Mouse (Mus musculus) T-helper 2 cell (primary cell): ENCODE data around the gene Pard6b.

Experiments
- in situ Hi-C: fragments of 300-600 bp; cut with MboI, MseI; formaldehyde crosslinking; loops from one replicate; pipeline ENCODE4 v1.15.1; 2025; ENCODE audit warnings: high pct_unique_total_duplicates

Pard6b gene

GRCm38 (mm10) chr2:168059200-168059790 lies 21.5 kb upstream of the Pard6b start:
- in situ Hi-C loops: no loop called here

- in situ Hi-C loops: no loop called here
Measured at GRCm38 (mm10) chr2:168063712-168064111, 17.1 kb upstream of the Pard6b start.

GRCm38 (mm10) chr2:168065511-168065910 lies 15.3 kb upstream of the Pard6b start:
- in situ Hi-C loops: no loop called here

- in situ Hi-C loops: no loop called here
Measured at GRCm38 (mm10) chr2:168066783-168067182, 14.0 kb upstream of the Pard6b start.

DNA sequence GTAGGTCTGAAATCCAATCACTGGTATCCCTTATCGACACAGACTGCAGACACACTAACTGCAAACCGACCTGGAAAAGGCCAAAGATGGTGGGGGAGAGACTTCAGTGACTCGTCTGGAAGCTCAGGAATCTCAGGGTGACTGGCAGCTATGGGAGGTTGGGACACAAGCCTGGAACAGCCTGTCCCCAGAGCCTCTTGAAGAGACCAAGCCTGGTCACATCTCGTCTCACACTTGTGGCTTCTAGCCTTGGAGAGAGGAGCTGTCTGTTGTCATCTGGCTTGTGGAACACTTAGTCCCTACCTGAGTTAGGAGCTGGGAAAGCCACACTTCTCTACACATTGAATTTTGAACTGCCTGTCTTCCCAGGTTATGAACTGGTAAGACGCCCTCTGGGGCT lies 10.4 kb upstream of the Pard6b start:
- in situ Hi-C loops: no loop called here

GRCm38 (mm10) chr2:168072436-168073131 lies 8.2 kb upstream of the Pard6b start:
- in situ Hi-C loops: no loop called here

- in situ Hi-C loops: no loop called here
Measured at GRCm38 (mm10) chr2:168073722-168074121, 7.1 kb upstream of the Pard6b start.

DNA sequence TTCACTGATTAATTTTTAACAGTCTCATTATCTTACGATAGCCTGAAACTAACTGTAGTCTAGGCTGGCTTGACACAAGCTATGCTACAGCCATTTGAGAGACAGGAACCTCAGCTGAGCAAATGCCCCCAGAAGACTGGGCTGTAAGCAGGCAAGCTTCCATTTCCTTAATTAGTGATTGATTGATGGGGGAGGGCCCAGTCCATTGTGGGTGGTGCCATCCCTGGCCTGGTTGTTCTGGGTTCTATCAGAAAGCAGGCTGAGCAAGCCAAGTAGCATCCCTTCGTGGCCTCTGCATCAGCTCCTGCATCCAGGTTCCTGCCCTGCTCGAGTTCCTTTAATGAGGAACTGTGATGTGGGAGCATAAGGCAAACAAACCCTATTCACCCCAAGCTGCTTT lies 6.3 kb upstream of the Pard6b start:
- in situ Hi-C loops: no loop called here

DNA sequence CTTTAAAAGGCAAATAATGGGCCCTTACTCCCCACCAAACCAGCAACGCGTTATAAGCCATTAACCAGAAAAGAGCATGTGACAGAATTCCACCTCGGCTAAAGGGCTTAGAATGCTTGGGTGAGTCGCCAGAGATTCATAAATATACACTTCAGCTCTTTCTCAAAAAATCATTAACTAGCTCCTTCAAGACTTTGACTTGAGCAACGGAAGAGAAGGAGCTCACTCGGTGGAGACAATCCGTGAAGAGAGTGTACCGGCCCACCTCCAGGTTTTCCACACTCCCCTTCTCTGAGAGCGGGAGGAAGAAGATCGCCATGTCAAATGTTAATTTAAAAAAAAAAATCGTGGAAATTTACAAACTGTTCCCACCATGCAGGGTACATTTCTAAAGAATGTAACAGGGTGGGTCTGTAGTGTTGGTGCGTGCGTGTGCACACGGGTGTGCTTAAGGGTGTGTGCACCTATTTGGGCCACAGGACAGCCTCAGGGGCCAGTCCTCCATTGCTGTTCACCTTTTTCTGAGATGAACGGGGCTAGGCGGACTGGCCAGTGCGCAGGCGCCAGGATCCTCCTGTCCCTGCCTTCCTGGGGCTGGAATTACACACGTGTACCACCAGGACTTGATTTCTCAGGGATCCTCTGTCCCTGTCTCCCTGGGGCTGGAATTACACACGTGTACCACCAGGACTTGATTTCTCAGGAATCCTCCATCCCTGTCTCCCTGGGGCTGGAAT lies 3.8 kb upstream of the Pard6b start:
- in situ Hi-C loops: no loop called here

DNA sequence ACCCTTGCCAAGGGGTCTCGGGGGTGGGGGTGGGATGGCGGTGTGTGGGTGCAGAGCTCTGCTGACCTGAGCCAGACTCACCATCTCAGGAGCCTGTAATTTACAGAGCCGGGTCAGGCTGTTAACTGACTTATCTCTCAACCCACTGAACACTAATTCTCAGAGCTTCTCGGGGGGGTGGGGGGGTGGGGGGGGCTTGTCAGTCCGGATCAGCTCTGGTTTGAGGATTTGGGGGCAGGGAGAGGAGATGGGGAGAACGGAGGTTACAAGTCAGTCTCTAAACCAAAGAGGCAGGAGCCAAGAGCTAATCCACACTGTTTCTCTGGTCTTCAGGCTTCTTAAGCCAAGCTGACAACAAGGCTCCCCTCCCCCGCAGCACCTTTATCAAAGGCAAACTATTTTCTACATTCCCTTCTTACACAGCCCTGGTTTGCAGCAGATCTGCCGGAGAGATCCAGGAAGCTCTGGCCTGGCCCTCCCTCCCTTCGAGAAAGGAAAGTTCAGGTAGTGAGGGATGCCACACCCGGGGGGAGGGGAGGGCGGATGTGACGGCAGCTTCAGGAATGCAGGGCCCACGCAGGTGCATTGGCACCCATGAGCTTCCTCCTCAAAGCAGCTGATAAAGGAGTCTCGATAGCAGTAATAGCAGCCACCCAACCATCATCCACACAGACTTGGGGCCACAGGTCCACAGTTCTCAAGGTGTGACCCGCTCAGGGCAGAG lies 2.5 kb upstream of the Pard6b start:
- in situ Hi-C loops: no loop called here

- in situ Hi-C loops: no loop called here
Measured at GRCm38 (mm10) chr2:168081299-168081932, 612 bp downstream of the Pard6b start.

- in situ Hi-C loops: no loop called here
Measured at GRCm38 (mm10) chr2:168081933-168082306, 1.1 kb downstream of the Pard6b start.

- in situ Hi-C loops: no loop called here
Measured at GRCm38 (mm10) chr2:168083593-168083992, 2.8 kb downstream of the Pard6b start.

DNA sequence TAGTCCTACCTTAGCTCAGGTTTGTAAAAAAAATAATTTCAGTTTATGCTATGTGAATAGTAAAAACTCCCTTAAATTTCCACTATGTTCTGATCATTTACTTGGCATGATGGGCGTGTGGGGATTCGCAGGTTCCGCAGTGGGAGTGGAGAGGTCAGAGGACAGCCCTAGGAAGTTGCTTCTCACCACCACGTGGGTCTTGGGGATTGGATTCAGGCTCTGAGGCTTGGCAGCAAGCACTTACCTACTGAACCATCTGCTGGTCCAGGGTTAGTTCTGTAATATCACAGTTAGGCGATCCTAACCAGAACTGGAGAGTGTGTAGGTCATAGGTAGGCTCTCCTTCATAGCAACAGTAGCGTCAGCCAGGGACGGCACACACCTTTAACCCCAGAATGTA lies 3.4 kb downstream of the Pard6b start:
- in situ Hi-C loops: no loop called here

- in situ Hi-C loops: no loop called here
Measured at GRCm38 (mm10) chr2:168085621-168086265, 4.9 kb downstream of the Pard6b start.

DNA sequence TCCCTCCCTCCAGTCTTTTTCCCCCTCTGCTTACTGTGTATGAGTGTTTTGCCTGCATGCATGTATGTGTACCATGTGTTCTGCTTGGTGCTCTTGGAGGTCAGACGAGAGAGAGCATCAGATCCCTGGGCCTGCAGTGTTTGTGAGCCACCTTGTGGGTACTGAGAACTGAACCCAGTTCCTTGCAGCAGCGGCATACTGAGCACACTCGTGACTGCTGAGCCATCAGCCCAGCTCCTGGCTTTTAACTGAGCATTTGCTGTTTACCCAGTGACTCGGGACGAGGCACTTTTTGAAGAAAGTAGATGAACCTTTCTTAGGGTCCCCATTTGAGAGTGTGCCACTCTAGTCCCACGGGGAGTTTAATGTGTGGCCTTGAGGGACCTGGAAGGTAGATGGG lies 5.5 kb downstream of the Pard6b start:
- in situ Hi-C loops: no loop called here

GRCm38 (mm10) chr2:168086839-168087238 lies 6.0 kb downstream of the Pard6b start:
- in situ Hi-C loops: no loop called here

GRCm38 (mm10) chr2:168091560-168091959 lies 10.8 kb downstream of the Pard6b start:
- in situ Hi-C loops: no loop called here

GRCm38 (mm10) chr2:168093077-168093476 lies 12.3 kb downstream of the Pard6b start:
- in situ Hi-C loops: no loop called here

DNA sequence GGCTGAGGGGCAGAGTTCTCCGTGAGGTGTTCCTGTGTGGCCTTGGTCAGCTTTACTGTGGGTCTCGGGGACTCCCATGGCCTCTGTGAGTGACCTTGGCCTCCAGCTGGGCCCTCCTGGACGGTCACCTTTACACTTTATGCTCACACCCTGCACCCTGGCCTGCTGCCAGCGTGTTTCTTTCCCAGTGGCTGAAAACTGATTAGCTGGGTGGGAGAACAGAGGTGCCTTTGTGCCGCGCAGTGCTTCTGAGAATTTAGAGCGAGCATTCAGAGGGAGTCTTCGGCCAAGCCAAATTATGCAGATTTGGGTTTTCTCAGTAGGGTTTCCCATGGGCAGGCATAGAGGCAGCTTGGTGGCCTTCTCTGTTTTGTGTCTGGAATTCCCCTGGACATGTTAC lies 14.3 kb downstream of the Pard6b start:
- in situ Hi-C loops: no loop called here

DNA sequence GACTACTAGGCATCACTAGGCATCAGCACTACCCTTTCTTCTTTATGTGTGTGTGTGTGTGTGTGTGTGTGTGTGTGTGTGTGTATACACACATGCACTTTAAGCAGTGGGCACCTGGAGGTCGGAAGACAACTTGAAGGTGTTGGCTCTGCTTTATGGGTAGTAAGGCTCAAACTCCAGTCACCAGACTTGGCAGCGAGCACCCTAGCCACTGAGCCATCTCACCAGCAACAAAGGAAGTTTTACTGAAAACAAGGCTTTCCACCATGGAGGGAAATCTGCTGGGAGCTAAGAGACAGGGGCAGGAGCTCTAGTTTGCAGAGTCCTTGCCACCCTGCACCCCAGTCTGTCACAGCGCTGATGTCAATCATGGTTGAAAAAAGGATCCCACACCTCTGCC lies 15.7 kb downstream of the Pard6b start:
- in situ Hi-C loops: no loop called here
